Mouse (Mus musculus): ENCODE measurements at regions not wholly inside any gene's neighbourhood (a gene's known extent, or its start where the extent isn't known, plus 50 kb on each side); places are given as distances from the start of the nearest gene placed in this dataset.

GRCm38 (mm10) chr4:137160526-137160925 lies 111.9 kb upstream of the Zbtb40 start:
- no peak for DNase-seq (ENCODE audit: low read depth, low spot score)

DNA sequence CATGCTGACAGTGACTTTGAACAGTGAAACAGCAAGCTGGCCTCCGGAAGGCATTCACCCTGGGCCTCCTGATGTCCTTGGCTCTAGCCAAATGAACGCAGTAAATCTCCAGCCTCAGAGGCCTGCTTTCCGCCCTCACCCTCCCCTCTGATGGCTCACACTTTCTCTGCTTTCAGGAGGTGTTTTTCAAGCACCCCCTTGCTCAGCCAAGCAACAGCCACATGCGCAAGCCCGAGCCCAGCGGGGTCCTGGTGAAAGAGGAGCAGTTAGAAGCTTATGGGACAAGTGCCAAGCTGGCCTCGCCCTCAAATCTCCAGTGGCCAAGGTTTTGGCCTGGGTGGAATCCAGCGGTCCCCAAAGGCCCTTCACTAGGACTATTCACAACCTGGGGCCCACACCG lies 109.6 kb upstream of the Zbtb40 start:
- DNase-seq (ENCODE audit: low read depth, low spot score) = no peak

DNA sequence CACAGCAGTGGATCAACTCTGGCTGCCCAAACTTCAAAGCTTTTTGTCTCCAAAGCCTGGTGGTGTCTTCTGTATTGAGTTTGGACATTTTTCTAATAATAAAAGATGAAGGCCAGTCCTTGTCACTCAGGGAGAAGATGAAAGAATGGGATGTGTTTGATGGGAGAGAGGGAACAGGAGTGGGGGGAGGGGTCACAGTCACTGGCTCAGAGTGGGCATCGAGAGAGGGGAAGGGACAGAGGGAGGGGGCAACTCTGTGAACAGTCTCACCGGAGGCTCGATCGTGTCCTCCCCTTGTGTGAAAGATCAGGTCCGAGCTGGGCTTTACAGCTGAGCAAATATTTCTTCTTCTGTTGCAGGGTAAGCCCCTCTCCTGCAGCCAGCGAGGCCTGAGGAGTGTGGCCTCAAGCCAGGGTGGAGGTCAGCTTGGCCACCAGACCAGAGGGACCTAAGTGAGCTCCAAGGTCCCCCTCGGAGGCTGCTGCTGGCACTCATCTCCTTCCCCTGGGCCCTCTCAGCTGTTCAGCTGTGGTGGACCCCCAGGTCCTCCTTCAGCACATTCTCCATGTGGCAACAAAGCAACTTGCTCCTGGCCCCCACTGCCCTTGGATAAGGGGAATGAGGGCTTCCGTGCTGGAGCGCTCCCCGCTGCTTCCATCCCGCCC lies 108.0 kb upstream of the Zbtb40 start:
- no peak for DNase-seq (ENCODE audit: low read depth, low spot score)

- DNase-seq (ENCODE audit: low read depth, low spot score) = no peak
These were observed 100.2 kb upstream of the Zbtb40 start for GRCm38 (mm10) chr4:137148756-137149155.

- DNase-seq (ENCODE audit: low read depth, low spot score) = no peak
These were observed 99.2 kb upstream of the Zbtb40 start for GRCm38 (mm10) chr4:137147795-137148194.

DNA sequence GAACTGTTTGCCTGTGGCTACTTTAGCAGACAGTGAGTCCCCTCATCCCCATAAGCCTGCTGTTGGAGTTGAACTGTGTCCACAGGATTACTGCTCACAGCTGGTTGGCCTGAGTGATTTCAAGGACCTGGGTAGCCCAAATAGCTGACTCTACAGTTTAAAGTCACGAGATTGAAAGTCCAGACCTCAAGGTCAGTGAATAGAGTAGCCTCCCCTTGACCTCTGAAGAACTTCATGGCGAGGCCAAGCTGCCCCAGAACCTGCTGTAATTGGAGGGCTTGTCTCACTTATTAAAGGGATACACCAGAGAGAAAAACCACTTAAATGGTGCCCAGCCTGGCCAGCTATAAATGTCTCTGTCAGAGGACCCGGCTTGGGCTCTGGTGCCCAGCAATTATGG lies 97.7 kb upstream of the Zbtb40 start:
- DNase-seq (ENCODE audit: low read depth, low spot score) = no peak

DNA sequence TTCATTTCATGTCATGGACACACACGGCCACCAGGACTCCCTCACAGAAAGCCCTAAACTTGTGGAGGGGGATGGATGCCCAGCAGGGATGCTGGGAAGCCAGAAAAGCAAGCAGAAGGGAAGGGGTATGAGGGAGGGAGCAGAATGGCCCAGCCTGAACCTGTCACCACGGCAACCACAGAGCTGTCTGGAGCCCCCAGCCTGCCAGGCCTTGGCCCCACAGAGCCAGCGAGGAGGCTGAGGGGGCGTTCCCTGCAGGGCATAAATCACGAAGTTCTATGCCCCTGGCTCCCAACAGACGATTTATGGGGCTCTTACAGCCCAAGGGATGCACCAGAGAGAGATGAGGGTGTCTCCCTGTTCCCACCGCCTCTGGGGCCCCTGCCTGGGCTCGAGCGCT lies 93.7 kb upstream of the Zbtb40 start:
- DNase-seq (ENCODE audit: low read depth, low spot score) = no peak

DNA sequence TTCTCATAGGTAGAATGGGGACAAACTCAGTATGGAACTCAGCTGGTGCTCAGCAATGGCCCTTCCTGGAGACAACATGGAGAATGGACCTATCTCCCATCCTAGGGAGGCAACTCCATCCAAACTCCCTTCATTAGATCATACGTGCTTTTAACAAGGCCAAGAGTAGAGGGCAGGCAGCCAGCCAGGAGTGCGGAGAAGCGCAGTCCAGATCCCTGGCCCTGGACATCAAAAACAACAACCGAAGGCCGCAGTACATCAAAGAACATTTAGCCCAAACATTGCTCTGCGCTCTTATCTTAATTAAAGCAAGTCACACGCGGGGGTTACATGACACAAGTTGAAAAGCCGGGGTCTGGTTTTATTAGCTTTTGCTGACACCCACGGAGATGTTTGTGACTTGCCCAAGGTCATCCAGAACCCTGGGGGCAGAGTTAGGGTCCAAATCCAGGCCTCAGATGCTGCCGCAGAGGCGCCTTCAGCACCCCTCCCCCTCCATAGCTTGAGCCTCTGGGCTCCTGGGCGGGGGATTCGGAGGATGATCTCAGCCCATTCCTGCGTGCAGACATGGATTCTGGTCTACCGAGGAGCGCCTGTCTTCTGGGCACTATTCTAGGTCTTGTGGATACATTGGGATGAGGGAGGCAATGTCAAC lies 90.6 kb upstream of the Zbtb40 start:
- no peak for DNase-seq (ENCODE audit: low read depth, low spot score)

DNA sequence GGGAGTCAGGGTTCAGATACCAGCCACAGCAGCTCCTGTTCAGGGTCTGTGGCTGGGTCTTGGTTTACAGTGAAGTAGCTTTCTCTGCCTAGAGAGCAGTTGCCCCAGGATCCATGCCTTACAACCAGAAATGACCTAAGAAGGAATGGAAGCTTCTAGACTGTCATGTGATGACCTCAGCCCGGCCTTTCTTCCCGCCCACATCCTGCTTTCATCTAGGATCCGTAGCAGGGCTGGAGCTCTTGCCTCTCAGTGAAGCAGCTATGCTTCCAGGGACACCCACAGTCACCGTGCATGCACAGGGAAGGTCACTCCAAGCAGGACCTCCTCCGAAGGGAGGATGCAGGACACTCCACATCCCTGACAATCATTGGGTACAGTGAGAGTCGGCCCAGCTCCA lies 89.5 kb upstream of the Zbtb40 start:
- no peak for DNase-seq (ENCODE audit: low read depth, low spot score)

DNA sequence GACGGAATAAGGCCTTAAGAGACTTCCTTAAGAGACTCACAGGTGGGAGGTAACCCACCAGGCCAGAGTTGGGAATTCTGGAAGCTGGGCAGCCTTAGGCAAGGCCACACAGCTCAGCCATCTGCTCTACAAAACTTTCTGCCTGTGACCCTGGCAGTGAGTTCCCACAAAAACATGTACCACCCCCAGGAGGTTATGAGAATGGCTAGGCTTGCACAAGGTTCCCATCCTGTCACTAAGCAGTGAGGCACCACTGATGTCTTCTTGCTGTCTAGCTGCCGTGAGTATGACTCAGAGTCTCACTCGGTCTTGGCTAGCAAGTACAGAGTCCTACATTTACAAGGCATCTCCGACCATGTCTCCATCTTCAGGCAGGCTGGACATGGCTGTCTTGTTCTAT lies 87.7 kb upstream of the Zbtb40 start:
- no peak for DNase-seq (ENCODE audit: low read depth, low spot score)

GRCm38 (mm10) chr4:137135792-137136191 lies 87.2 kb upstream of the Zbtb40 start:
- no peak for DNase-seq (ENCODE audit: low read depth, low spot score)

DNA sequence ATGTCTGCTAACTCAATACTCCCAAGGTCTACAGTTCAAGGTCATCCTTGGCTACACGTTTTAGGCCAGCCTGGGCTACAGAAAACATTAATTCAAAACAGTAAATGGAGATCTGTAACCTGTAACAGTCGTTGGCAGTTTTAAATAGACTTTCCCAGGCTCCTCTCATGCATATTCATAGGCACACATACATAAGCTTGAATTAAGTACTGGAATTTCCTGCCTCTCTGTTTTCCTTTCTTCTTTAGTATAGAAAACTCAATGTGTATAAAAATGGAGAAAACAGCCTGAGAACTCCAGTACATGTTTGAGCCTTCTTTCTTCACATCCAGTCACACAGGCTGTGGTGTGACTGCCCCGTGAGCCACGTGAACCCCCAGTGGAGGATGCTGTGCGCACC lies 86.0 kb upstream of the Zbtb40 start:
- no peak for DNase-seq (ENCODE audit: low read depth, low spot score)

GRCm38 (mm10) chr4:137133789-137134188 lies 85.2 kb upstream of the Zbtb40 start:
- no peak for DNase-seq (ENCODE audit: low read depth, low spot score)

GRCm38 (mm10) chr4:137130619-137131212 lies 82.1 kb upstream of the Zbtb40 start:
- no peak for DNase-seq (ENCODE audit: low read depth, low spot score)

DNA sequence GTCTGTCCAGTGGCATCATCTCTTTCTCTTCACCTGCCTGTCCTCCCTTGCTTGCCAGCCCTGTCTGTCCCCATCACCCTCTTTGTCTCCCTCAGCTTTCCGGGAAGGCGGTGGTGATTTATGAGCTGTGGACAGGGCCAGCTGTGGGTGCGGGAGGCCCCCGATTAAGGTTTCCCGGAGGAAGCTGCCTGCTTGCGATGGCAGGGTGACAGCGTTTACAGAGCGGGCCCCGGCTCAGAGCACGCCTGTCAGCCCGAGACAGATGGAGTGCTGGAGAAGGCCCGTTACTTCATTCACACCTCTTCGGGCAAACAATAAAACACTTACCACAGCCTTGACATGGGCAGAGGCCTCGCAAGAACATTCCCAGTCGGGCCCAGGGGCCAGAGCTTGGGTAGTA lies 79.6 kb upstream of the Zbtb40 start:
- no peak for DNase-seq (ENCODE audit: low read depth, low spot score)

GRCm38 (mm10) chr4:137121684-137122083 lies 73.1 kb upstream of the Zbtb40 start:
- no peak for DNase-seq (ENCODE audit: low read depth, low spot score)

GRCm38 (mm10) chr4:137120597-137120996 lies 72.0 kb upstream of the Zbtb40 start:
- DNase-seq (ENCODE audit: low read depth, low spot score) = no peak

DNA sequence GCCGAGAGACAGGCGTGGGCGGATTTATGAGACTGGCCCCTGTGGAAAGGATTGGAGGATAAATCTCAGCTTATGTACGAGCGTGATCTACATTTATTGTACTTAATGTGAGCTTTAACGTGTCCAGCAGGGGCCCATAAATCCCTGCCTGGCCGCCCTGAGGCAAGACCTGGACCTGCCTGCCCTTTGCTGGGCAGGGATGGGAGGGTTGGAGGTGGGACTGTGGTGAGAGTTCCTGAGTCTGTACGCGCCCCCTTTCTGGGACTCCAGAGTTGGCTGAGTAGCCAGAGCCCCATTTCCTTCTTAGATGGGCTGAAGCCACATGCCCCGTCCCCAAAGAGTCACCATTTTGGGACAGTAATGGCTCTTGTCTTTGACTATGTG lies 69.7 kb upstream of the Zbtb40 start:
- no peak for DNase-seq (ENCODE audit: low read depth, low spot score)

DNA sequence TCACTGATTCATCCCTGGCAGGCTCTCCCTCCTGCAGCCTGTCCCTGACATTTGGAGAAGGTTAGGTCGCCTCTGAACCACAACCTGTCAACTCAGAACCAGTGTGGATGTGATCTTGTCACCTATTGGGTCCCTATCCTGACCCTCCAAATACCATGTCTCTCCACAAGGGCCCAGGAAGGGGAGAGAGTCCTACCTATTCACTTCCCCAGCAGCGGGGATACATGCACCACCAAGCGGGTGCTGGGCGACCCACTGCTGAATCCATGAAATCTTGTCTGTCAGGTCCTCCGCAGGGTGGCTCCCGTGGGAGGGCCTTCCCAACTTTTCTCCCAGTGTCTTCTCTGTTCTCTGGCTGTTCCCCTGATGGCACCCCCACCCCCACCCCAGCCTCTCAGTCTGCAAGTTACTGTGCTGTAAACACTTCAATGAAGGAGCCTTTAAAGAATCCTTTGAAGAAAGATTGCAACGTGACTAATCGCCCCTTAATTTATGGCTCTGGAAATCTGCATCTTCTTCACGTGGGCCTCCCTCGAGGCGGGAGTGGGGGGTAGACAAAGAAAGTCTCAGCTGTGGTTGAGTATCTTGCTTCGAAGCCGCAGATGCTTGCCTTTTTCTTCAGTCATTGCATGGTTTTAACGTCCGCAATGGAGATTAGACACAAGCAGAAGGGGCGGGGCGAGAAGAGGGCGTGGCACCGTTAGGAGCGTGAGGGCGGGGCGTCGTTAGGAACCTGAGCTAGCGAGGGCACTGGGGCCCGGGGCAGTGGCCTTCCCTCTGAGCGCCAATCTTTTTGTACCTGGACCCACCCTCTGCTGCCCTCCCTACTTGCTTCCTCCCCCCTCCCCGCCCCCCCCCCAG lies 69.1 kb upstream of the Zbtb40 start:
- peak; percentile 63 for DNase-seq (ENCODE audit: low read depth, low spot score)

- no peak for DNase-seq (ENCODE audit: low read depth, low spot score)
These were observed 66.5 kb upstream of the Zbtb40 start for GRCm38 (mm10) chr4:137115062-137115461.

GRCm38 (mm10) chr4:137110276-137110675 lies 61.7 kb upstream of the Zbtb40 start:
- DNase-seq (ENCODE audit: low read depth, low spot score) = no peak

- DNase-seq (ENCODE audit: low read depth, low spot score) = no peak
These were observed 55.9 kb upstream of the Zbtb40 start for GRCm38 (mm10) chr4:137104447-137105044.

All from CD4-positive, CD25-positive, alpha-beta regulatory T cell, adult 2 months (primary cell).